16 mouse cellular contexts compared by ENCODE assay signal in the genomic region with DNA sequence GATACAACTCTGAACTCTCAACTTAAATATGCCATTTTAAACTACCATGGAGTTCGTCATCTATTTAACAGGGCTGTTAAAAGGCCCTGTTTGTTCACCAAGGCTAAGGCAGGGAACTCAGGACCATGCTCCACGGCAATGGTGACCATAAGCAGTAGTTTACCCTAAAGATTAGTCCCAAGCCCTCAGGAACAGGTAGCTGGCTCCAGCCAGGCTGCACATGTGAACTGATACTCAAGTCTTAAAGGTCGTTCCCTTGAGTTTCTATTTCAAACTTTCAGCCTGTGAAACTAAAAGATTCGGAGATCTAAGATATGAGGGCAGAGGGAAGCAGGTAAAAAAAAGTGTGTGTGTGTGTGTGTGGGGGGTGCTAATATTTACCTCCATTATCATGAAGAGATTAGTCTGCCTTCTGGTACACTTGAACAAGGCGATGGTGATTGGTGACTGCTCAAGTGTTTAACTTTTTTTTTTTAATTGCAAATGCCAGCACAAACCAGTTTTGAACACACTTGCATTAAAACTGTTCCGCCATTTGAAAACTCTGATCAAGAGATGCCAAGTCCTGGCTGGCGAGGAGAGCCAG.
"Had no signal": no experiment of that assay in that cellular context is flagged by ENCODE, and none has a peak within 500 bp of the region (broad histone marks: within the 10 kb centered on the region; RNA-seq: fewer than 3 reads in every experiment).

No protein-coding gene starts in this region.

- ATAC-seq: intestine, postnatal 0 days; midbrain, embryonic 13.5 days; midbrain, embryonic 16.5 days had no signal

- H3K4me2 ChIP-seq: hindbrain, embryonic 15.5 days; liver, embryonic 13.5 days; midbrain, embryonic 13.5 days; neural tube, embryonic 13.5 days had no signal

- H3K9me3 ChIP-seq: hindbrain, embryonic 15.5 days; liver, embryonic 13.5 days; midbrain, embryonic 10.5 days; midbrain, embryonic 13.5 days; neural tube, embryonic 13.5 days had no signal

- H3K27ac ChIP-seq: hindbrain, embryonic 15.5 days; layer of hippocampus, adult 2 months; liver, embryonic 13.5 days; midbrain, embryonic 10.5 days; midbrain, embryonic 13.5 days; neural tube, embryonic 13.5 days had no signal

- H3K9ac ChIP-seq: hindbrain, embryonic 15.5 days; liver, embryonic 13.5 days; midbrain, embryonic 13.5 days; neural tube, embryonic 13.5 days had no signal

- H3K4me1 ChIP-seq: hindbrain, embryonic 15.5 days; liver, embryonic 13.5 days; megakaryocyte, embryonic 14.5 days; midbrain, embryonic 10.5 days; midbrain, embryonic 13.5 days had no signal

- H3K27me3 ChIP-seq: hindbrain, embryonic 15.5 days; liver, embryonic 13.5 days; megakaryocyte, embryonic 14.5 days; midbrain, embryonic 13.5 days; neural tube, embryonic 13.5 days had no signal

- DNase-seq: liver, embryonic 13.5 days; lung, adult 2 months; lung, postnatal 14 days; retina, postnatal 1 day; thymus, adult 2 months; thymus, postnatal 14 days; thymus, postnatal 4 days had no signal

- H3K36me3 ChIP-seq: hindbrain, embryonic 15.5 days; liver, embryonic 13.5 days; midbrain, embryonic 10.5 days; midbrain, embryonic 13.5 days; neural tube, embryonic 13.5 days had no signal

- H3K4me3 ChIP-seq: hindbrain, embryonic 15.5 days; layer of hippocampus, adult 2 months; liver, embryonic 13.5 days; megakaryocyte, embryonic 14.5 days; midbrain, embryonic 10.5 days; midbrain, embryonic 13.5 days; myocyte; neural tube, embryonic 13.5 days had no signal
